8 mouse cellular contexts compared by ENCODE assay signal in genomic region chr7:39552993-39553392, GRCm38 (mm10). TPM values are rescaled to one million over a fixed set of nuclear protein-coding genes. Genes with fewer than 3 reads are reported as not detected.
DNase-seq lines count a peak whose midpoint lies in the region; ATAC-seq and TF ChIP-seq lines count a peak whose summit lies in the region.

No protein-coding gene starts in this region.

- no peaks in the 10 kb centered on the region for H3K9me3 ChIP-seq in heart, embryonic 13.5 days
- no peaks in the 10 kb centered on the region for H3K9me3 ChIP-seq in E14TG2a.4 (ENCODE audit: low read length)
- no peaks in the 10 kb centered on the region for H3K9me3 ChIP-seq in erythroblast, embryonic 14.5 days (ENCODE audit: control insufficient read depth, low read length)
- H3K9me3 ChIP-seq in limb, embryonic 13.5 days = no peaks in the 10 kb centered on the region
- no peaks in the 10 kb centered on the region for H3K9me3 ChIP-seq in stomach, embryonic 16.5 days (replicated peaks; ENCODE audit: control insufficient read depth, low read length)

- no peak for TF ChIP-seq CTCF in E14TG2a.4 (conservative IDR thresholded peaks at IDR 0.05; ENCODE audit: low read length)

- WGBS in heart, embryonic 13.5 days = 9% methylated on average over 5 of the region's 5 CpGs
- WGBS in limb, embryonic 13.5 days = 6% methylated on average over 5 of the region's 5 CpGs
- 2% methylated on average over 5 of the region's 5 CpGs for WGBS in stomach, embryonic 16.5 days

- DNase-seq in heart, adult 8-10 months (ENCODE audit: low spot score) = no peak
- no peak for DNase-seq in gastrocnemius, postnatal 4 days (ENCODE audit: low spot score in 2 of 2)
- DNase-seq in cerebellum, adult 11 months = no peak

- H3K4me1 ChIP-seq in heart, embryonic 13.5 days = peaks cover 16% of the 10 kb centered on the region
- peaks cover 15% of the 10 kb centered on the region for H3K4me1 ChIP-seq in E14TG2a.4 (replicated peaks; ENCODE audit: low read depth, low read length)
- H3K4me1 ChIP-seq in erythroblast, embryonic 14.5 days (ENCODE audit: control insufficient read depth) = peaks cover 9% of the 10 kb centered on the region
- H3K4me1 ChIP-seq in limb, embryonic 13.5 days = peaks cover 13% of the 10 kb centered on the region
- peaks cover 7% of the 10 kb centered on the region; the same call in 1 of the 2 replicates for H3K4me1 ChIP-seq in stomach, embryonic 16.5 days (ENCODE audit: control insufficient read depth, insufficient read depth, low read length)

- peak overlapping the region; percentile 85 for H3K4me3 ChIP-seq in heart, embryonic 13.5 days
- peak overlapping the region; percentile 89 for H3K4me3 ChIP-seq in E14TG2a.4 (replicated peaks; ENCODE audit: low read length)
- peak overlapping the region; percentile 84 for H3K4me3 ChIP-seq in erythroblast, embryonic 14.5 days (replicated peaks)
- peak overlapping the region; percentile 70 for H3K4me3 ChIP-seq in limb, embryonic 13.5 days
- peak overlapping the region; percentile 78 for H3K4me3 ChIP-seq in stomach, embryonic 16.5 days (replicated peaks; ENCODE audit: low read length)

- H3K27ac ChIP-seq in heart, embryonic 13.5 days (replicated peaks) = peak overlapping the region; percentile 96
- peak overlapping the region; percentile 92; the same call in 1 of the 2 replicates for H3K27ac ChIP-seq in limb, embryonic 13.5 days
- 0 out of 2 replicates have a peak overlapping the region, but pooled peaks have one; percentile 1 for H3K27ac ChIP-seq in stomach, embryonic 16.5 days (ENCODE audit: low read length)

- no peak for ATAC-seq in heart, embryonic 13.5 days (ENCODE audit: extremely low read depth, insufficient number of reproducible peaks, low FRiP score, low TSS enrichment)
- no peak for ATAC-seq in limb, embryonic 13.5 days (ENCODE audit: low FRiP score, low read depth)
- ATAC-seq in stomach, embryonic 16.5 days (ENCODE audit: insufficient read depth, low FRiP score) = no peak

- peak overlapping the region; percentile 74 for H3K4me2 ChIP-seq in heart, embryonic 13.5 days
- H3K4me2 ChIP-seq in limb, embryonic 13.5 days (replicated peaks) = peak overlapping the region; percentile 68
- H3K4me2 ChIP-seq in stomach, embryonic 16.5 days (ENCODE audit: low read depth, low read length) = peak overlapping the region; percentile 46

- H3K27me3 ChIP-seq in heart, embryonic 13.5 days (replicated peaks) = no peaks in the 10 kb centered on the region
- no peaks in the 10 kb centered on the region for H3K27me3 ChIP-seq in E14TG2a.4 (ENCODE audit: insufficient read depth, low read length)
- H3K27me3 ChIP-seq in erythroblast, embryonic 14.5 days (ENCODE audit: control insufficient read depth) = no peaks in the 10 kb centered on the region
- H3K27me3 ChIP-seq in limb, embryonic 13.5 days = no peaks in the 10 kb centered on the region
- no peaks in the 10 kb centered on the region for H3K27me3 ChIP-seq in stomach, embryonic 16.5 days (ENCODE audit: control insufficient read depth, insufficient read depth, low read length)

- peaks cover 30% of the 10 kb centered on the region for H3K36me3 ChIP-seq in heart, embryonic 13.5 days
- H3K36me3 ChIP-seq in E14TG2a.4 (ENCODE audit: insufficient read depth, low read length) = peaks cover 27% of the 10 kb centered on the region
- peaks cover 7% of the 10 kb centered on the region; the same call in 1 of the 2 replicates for H3K36me3 ChIP-seq in erythroblast, embryonic 14.5 days (ENCODE audit: control insufficient read depth)
- peaks cover 29% of the 10 kb centered on the region for H3K36me3 ChIP-seq in limb, embryonic 13.5 days
- H3K36me3 ChIP-seq in stomach, embryonic 16.5 days (ENCODE audit: control insufficient read depth, insufficient read depth, low read length) = peaks cover 5% of the 10 kb centered on the region; the same call in 1 of the 2 replicates

- peak overlapping the region; percentile 89 for H3K9ac ChIP-seq in heart, embryonic 13.5 days
- H3K9ac ChIP-seq in limb, embryonic 13.5 days = peak overlapping the region; percentile 80
- H3K9ac ChIP-seq in stomach, embryonic 16.5 days (ENCODE audit: low read length) = peak overlapping the region; percentile 29; the same call in 1 of the 2 replicates

RNA-seq across cellular contexts. Expression of gene Zfp619, which starts 35.4 kb away (rescaled TPM):
- 1.2 TPM in 2 replicates for polyA plus RNA-seq in heart, embryonic 13.5 days (2015; fragmentation: Nextera tagmentation; extraction: Ambion mirVana)
- total RNA-seq in heart, adult 8-10 months (2022) = 1 to 10 TPM; 1.7 to 1.9 (median 1.7) TPM
- not detected in 2 replicates for polyA plus RNA-seq in erythroblast, embryonic 14.5 days (2012)
- 2.2 and 2.4 TPM in 2 replicates for polyA plus RNA-seq in limb, embryonic 13.5 days (2015; fragmentation: Nextera tagmentation; extraction: Ambion mirVana)
- 1.3 and 1.7 TPM in 2 replicates for polyA plus RNA-seq in stomach, embryonic 16.5 days (2015; fragmentation: Nextera tagmentation; extraction: Ambion mirVana)
- 1 to 10 TPM; 2.7 to 2.8 TPM for total RNA-seq in gastrocnemius, postnatal 4 days (2021)

Comparison
In these comparisons a context has a peak if more than half of its experiments do, and no peak if none do; other contexts are left out.
1. H3K27ac ChIP-seq: peak in every context shown above with its lines; median percentile 96 in heart, embryonic 13.5 days; 92 in limb, embryonic 13.5 days; 1 in stomach, embryonic 16.5 days.
2. H3K9ac ChIP-seq: peak in every context shown above with its lines; median percentile 89 in heart, embryonic 13.5 days; 80 in limb, embryonic 13.5 days; 29 in stomach, embryonic 16.5 days.